Mouse (Mus musculus): ENCODE measurements around the gene Tpcn1. TPM values are rescaled to one million over a fixed set of nuclear protein-coding genes. Genes with fewer than 3 reads are reported as not detected.
A peak's percentile ranks its signal among the peaks of the same experiment; 100 is the strongest.

Gene Tpcn1
- polyA plus RNA-seq, 1 experiment from 2014 or later: 14.8 TPM

DNA sequence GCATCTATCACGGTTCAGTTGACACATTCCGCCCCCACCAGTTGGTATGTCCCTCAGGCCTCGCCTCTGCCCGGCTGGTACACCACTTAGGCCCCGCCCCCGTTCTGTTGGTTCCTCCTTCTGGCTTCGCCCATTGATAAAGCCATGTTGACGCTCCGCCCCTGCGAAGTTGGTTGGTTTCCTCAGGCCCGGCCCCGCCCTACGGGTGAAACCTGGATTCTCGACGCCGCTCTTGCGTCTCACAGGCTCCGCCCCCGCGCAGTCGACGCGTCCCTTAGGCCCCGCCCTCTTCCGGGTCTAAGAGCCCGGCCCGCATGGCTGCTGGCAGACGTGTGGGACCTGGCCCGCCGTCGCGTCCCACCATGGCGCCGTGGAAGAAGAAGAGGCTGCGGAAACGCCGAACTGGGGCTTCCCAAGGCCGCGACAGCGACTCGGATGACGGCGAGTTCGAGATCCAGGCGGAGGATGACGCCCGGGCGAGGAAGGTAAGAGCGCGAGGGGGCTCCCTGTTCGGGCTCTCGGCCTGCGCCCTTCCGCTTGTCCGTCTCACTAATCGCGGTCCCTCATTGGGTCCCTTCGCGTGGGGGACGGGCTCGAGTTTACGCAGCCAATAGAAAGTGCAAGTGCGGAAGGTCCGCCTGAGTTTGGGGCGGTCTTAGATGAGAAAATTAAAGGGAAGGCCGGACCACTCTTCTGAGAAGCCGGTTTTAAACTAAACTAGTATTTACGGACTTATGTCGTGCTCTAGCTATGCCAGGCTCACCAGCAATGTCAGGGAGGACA lies 24.5 kb upstream of the Tpcn1 start:
- Histone ChIP-seq H3K9ac (replicated peaks; ENCODE audit: low read depth, low read length) (peak overlapping the region; percentile 58), H3K27me3 (ENCODE audit: control insufficient read depth, insufficient read depth, low read length) (no peaks in the 10 kb centered on the region), H3K4me1 (ENCODE audit: control insufficient read depth, insufficient read depth, low read length) (peaks cover 22% of the 10 kb centered on the region), H3K4me3 (ENCODE audit: low read depth, low read length) (peak overlapping the region; percentile 60), H3K36me3 (ENCODE audit: control insufficient read depth, insufficient read depth, low read length) (peaks cover 10% of the 10 kb centered on the region), H3K27ac (ENCODE audit: low read depth, low read length) (peak overlapping the region; percentile 88), H3K9me3 (ENCODE audit: control insufficient read depth, low read length) (no peaks in the 10 kb centered on the region), H3K4me2 (ENCODE audit: low read depth, low read length) (peak overlapping the region; percentile 85)
- peak; percentile 94 for ATAC-seq (ENCODE audit: low read depth)
- whole genome bisulfite sequencing: under 1% methylated on average over 69 of the region's 69 CpGs

GRCm38 (mm10) chr5:120612442-120612821 lies 24.0 kb upstream of the Tpcn1 start, which contains the start of the genes Rita1 and Ddx54:
Gene Rita1, minus strand, starts transcription at chr5:120612589.
Gene Ddx54, plus strand, starts transcription at chr5:120612739.
- Histone ChIP-seq H3K4me2 (ENCODE audit: low read depth, low read length) (peak within 1 kb of the TSS; percentile 85), H3K9ac (replicated peaks; ENCODE audit: low read depth, low read length) (peak within 1 kb of the TSS; percentile 58), H3K9me3 (ENCODE audit: control insufficient read depth, low read length) (no peaks in the 10 kb centered on the region), H3K4me3 (ENCODE audit: low read depth, low read length) (peak within 1 kb of the TSS; percentile 60), H3K27me3 (ENCODE audit: control insufficient read depth, insufficient read depth, low read length) (no peaks in the 10 kb centered on the region), H3K36me3 (ENCODE audit: control insufficient read depth, insufficient read depth, low read length) (peaks cover 6% of the 10 kb centered on the region; the same call in 1 of the 2 replicates), H3K27ac (ENCODE audit: low read depth, low read length) (peak within 1 kb of the TSS; percentile 88), H3K4me1 (ENCODE audit: control insufficient read depth, insufficient read depth, low read length) (peaks cover 22% of the 10 kb centered on the region)
- ATAC-seq (ENCODE audit: low read depth): peak; percentile 87
- WGBS: under 1% methylated on average over 22 of the region's 22 CpGs

GRCm38 (mm10) chr5:120611416-120611815 lies 22.9 kb upstream of the Tpcn1 start:
- H3K4me2 ChIP-seq (ENCODE audit: low read depth, low read length): peak overlapping the region; percentile 85
- H3K4me3 ChIP-seq (ENCODE audit: low read depth, low read length): peak overlapping the region; percentile 60
- H3K27ac ChIP-seq (ENCODE audit: low read depth, low read length): no peak overlapping the region
- WGBS: 48% methylated on average over 8 of the region's 8 CpGs
- peaks cover 22% of the 10 kb centered on the region for H3K4me1 ChIP-seq (ENCODE audit: control insufficient read depth, insufficient read depth, low read length)
- peak overlapping the region; percentile 57 for H3K9ac ChIP-seq (replicated peaks; ENCODE audit: low read depth, low read length)
- no peaks in the 10 kb centered on the region for H3K36me3 ChIP-seq (ENCODE audit: control insufficient read depth, insufficient read depth, low read length)
- H3K9me3 ChIP-seq (ENCODE audit: control insufficient read depth, low read length): no peaks in the 10 kb centered on the region
- no peak for ATAC-seq (ENCODE audit: low read depth)
- no peaks in the 10 kb centered on the region for H3K27me3 ChIP-seq (ENCODE audit: control insufficient read depth, insufficient read depth, low read length)

DNA sequence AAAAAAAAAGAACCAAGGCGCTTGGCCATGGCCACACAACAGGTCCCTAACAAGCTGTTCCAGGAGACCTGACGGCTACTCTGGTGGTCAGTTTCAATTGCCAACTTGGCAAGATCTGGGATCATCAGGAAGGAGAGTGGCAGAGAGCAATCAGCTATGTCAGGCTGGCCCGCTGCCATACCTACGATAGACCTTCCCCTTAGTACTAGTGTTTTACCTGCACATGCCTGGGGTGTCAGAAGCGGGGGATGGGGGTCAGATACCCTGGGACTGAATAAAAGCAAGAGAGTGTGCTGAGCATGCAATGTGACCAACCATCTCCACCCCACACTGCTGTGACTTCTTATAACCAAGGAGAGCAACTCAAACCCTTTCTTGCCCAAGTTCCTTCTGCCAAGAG lies 22.4 kb upstream of the Tpcn1 start:
- H3K9ac ChIP-seq (replicated peaks; ENCODE audit: low read depth, low read length): peak overlapping the region; percentile 57; the same call in 1 of the 2 replicates
- peak overlapping the region; percentile 85; the same call in 1 of the 2 replicates for H3K4me2 ChIP-seq (ENCODE audit: low read depth, low read length)
- no peak for ATAC-seq (ENCODE audit: low read depth)
- 95% methylated on average over 5 of the region's 5 CpGs for WGBS
- H3K9me3 ChIP-seq (ENCODE audit: control insufficient read depth, low read length): no peaks in the 10 kb centered on the region
- no peak overlapping the region for H3K27ac ChIP-seq (ENCODE audit: low read depth, low read length)
- no peaks in the 10 kb centered on the region for H3K36me3 ChIP-seq (ENCODE audit: control insufficient read depth, insufficient read depth, low read length)
- H3K4me3 ChIP-seq (ENCODE audit: low read depth, low read length): peak overlapping the region; percentile 60
- no peaks in the 10 kb centered on the region for H3K27me3 ChIP-seq (ENCODE audit: control insufficient read depth, insufficient read depth, low read length)
- peaks cover 22% of the 10 kb centered on the region for H3K4me1 ChIP-seq (ENCODE audit: control insufficient read depth, insufficient read depth, low read length)

GRCm38 (mm10) chr5:120609246-120609775 lies 20.8 kb upstream of the Tpcn1 start:
- Histone ChIP-seq H3K27me3 (ENCODE audit: control insufficient read depth, insufficient read depth, low read length) (no peaks in the 10 kb centered on the region), H3K4me3 (ENCODE audit: low read depth, low read length) (no peak overlapping the region), H3K9ac (replicated peaks; ENCODE audit: low read depth, low read length) (no peak overlapping the region), H3K9me3 (ENCODE audit: control insufficient read depth, low read length) (no peaks in the 10 kb centered on the region), H3K27ac (ENCODE audit: low read depth, low read length) (no peak overlapping the region), H3K4me1 (ENCODE audit: control insufficient read depth, insufficient read depth, low read length) (peaks cover 27% of the 10 kb centered on the region), H3K4me2 (ENCODE audit: low read depth, low read length) (no peak overlapping the region; the same call in 1 of the 2 replicates), H3K36me3 (ENCODE audit: control insufficient read depth, insufficient read depth, low read length) (no peaks in the 10 kb centered on the region)
- no peak for ATAC-seq (ENCODE audit: low read depth)
- 79% methylated on average over 16 of the region's 16 CpGs for WGBS

DNA sequence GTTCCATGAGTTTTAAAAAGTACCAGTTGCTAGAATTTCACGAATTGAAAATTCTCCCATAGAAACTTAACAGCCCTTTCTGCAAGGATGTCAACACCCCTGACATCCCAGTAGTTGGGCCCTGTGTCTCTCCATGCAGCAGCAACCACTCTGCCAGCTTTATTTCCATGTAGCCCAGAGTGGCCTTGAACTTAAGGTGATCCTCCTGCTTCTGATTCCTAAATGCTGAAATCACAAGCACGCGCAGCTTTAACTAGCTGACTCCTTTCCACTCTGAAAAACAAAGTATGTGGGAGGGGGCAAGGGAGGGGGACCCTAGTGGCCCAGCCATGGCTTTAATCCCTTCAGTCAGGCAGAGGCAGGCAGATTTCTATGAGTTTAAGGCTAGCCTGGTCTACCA lies 18.9 kb upstream of the Tpcn1 start:
- Histone ChIP-seq H3K9ac (replicated peaks; ENCODE audit: low read depth, low read length) (no peak overlapping the region), H3K4me1 (ENCODE audit: control insufficient read depth, insufficient read depth, low read length) (peaks cover 19% of the 10 kb centered on the region), H3K9me3 (ENCODE audit: control insufficient read depth, low read length) (no peaks in the 10 kb centered on the region), H3K27me3 (ENCODE audit: control insufficient read depth, insufficient read depth, low read length) (no peaks in the 10 kb centered on the region), H3K4me3 (ENCODE audit: low read depth, low read length) (no peak overlapping the region), H3K36me3 (ENCODE audit: control insufficient read depth, insufficient read depth, low read length) (no peaks in the 10 kb centered on the region), H3K27ac (ENCODE audit: low read depth, low read length) (no peak overlapping the region), H3K4me2 (ENCODE audit: low read depth, low read length) (no peak overlapping the region)
- WGBS: 72% methylated on average over 3 of the region's 3 CpGs
- ATAC-seq (ENCODE audit: low read depth): no peak

GRCm38 (mm10) chr5:120606590-120607200 lies 18.2 kb upstream of the Tpcn1 start:
- H3K4me3 ChIP-seq (ENCODE audit: low read depth, low read length): no peak overlapping the region
- WGBS: 69% methylated on average over 25 of the region's 25 CpGs
- H3K4me2 ChIP-seq (ENCODE audit: low read depth, low read length): no peak overlapping the region
- no peaks in the 10 kb centered on the region for H3K27me3 ChIP-seq (ENCODE audit: control insufficient read depth, insufficient read depth, low read length)
- H3K27ac ChIP-seq (ENCODE audit: low read depth, low read length): no peak overlapping the region
- no peaks in the 10 kb centered on the region for H3K9me3 ChIP-seq (ENCODE audit: control insufficient read depth, low read length)
- ATAC-seq (ENCODE audit: low read depth): no peak
- peaks cover 18% of the 10 kb centered on the region for H3K4me1 ChIP-seq (ENCODE audit: control insufficient read depth, insufficient read depth, low read length)
- no peaks in the 10 kb centered on the region for H3K36me3 ChIP-seq (ENCODE audit: control insufficient read depth, insufficient read depth, low read length)
- no peak overlapping the region for H3K9ac ChIP-seq (replicated peaks; ENCODE audit: low read depth, low read length)

- no peaks in the 10 kb centered on the region for H3K9me3 ChIP-seq (ENCODE audit: control insufficient read depth, low read length)
- ATAC-seq (ENCODE audit: low read depth): peak; percentile 77
- H3K36me3 ChIP-seq (ENCODE audit: control insufficient read depth, insufficient read depth, low read length): no peaks in the 10 kb centered on the region
- no peak overlapping the region for H3K27ac ChIP-seq (ENCODE audit: low read depth, low read length)
- H3K27me3 ChIP-seq (ENCODE audit: control insufficient read depth, insufficient read depth, low read length): no peaks in the 10 kb centered on the region
- H3K4me1 ChIP-seq (ENCODE audit: control insufficient read depth, insufficient read depth, low read length): peaks cover 8% of the 10 kb centered on the region
- H3K4me3 ChIP-seq (ENCODE audit: low read depth, low read length): peak overlapping the region; percentile 26; the same call in 1 of the 2 replicates
- 0 out of 2 replicates have a peak overlapping the region, but pooled peaks have one; percentile 39 for H3K9ac ChIP-seq (replicated peaks; ENCODE audit: low read depth, low read length)
- 1% methylated on average over 8 of the region's 8 CpGs for WGBS
- H3K4me2 ChIP-seq (ENCODE audit: low read depth, low read length): peak overlapping the region; percentile 58
These were observed 17.2 kb upstream of the Tpcn1 start for GRCm38 (mm10) chr5:120605688-120606087.

Data from neural tube, embryonic 14.5 days (tissue).